Mouse (Mus musculus): ENCODE measurements at regions not wholly inside any gene's neighbourhood (a gene's known extent, or its start where the extent isn't known, plus 50 kb on each side); places are given as distances from the start of the nearest gene placed in this dataset.
"Not testable (repeated sequence)": the region's sequence is repeated elsewhere in the genome, so short reads cannot be mapped to it uniquely, and the experiment has no call there.

DNA sequence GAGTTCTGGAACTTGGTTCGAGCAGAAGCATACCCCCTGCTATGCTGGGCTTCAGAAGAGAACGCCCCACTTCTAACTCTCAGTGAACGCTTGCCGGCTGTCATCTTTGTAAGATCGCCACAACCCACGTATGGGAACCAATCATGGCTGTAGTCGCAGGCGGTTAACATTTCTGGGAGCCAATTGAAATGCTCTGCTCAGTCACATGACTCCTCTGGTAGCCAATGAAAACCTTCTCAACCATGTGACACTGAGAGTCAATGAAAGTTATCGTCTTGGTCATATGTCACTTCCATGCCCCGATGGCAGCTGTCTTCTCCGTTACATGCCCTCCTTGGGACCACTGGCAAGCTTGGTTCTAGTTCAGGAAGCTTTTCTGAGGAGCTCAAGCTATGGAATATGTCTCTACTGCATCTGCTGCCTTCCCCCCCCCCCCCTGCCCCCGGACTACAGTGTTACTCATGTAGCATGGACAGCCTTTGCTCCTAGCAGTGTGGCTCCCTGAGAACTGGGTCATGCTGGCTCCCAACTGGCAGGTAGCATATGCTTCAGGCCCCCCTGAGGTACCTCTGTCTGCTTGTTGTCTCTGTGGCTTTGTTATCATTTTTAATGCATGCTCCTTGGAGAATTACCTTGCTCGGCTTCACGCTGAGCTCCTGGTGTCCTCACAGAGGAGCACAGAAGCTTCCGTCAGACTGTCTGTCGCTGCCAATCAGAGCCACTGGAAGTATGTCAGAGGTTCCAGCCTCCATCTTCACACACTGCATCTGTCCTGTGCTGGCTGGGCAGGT is 122.3 kb upstream of the Ajap1 start:
- intact Hi-C loops (cut with DNase I; ENCODE audit: low total_unique reads) = no loop called here
- no peak for DNase-seq

- no peak for DNase-seq
- intact Hi-C loops (cut with DNase I; ENCODE audit: low total_unique reads) = no loop called here
Observed at GRCm38 (mm10) chr4:153616058-153616457, 133.4 kb upstream of the Ajap1 start.

GRCm38 (mm10) chr4:153616938-153617337 is 134.3 kb upstream of the Ajap1 start:
- intact Hi-C loops (cut with DNase I; ENCODE audit: low total_unique reads) = no loop called here
- no peak for DNase-seq

GRCm38 (mm10) chr4:153620871-153621270 is 138.3 kb upstream of the Ajap1 start:
- no peak for DNase-seq
- intact Hi-C loops (cut with DNase I; ENCODE audit: low total_unique reads) = no loop called here

- DNase-seq = no peak
- intact Hi-C loops (cut with DNase I; ENCODE audit: low total_unique reads) = no loop called here
Observed at GRCm38 (mm10) chr4:153631161-153631560, 148.6 kb upstream of the Ajap1 start.

GRCm38 (mm10) chr4:153632056-153632455 is 149.4 kb upstream of the Ajap1 start:
- no peak for DNase-seq
- intact Hi-C loops (cut with DNase I; ENCODE audit: low total_unique reads) = no loop called here

DNA sequence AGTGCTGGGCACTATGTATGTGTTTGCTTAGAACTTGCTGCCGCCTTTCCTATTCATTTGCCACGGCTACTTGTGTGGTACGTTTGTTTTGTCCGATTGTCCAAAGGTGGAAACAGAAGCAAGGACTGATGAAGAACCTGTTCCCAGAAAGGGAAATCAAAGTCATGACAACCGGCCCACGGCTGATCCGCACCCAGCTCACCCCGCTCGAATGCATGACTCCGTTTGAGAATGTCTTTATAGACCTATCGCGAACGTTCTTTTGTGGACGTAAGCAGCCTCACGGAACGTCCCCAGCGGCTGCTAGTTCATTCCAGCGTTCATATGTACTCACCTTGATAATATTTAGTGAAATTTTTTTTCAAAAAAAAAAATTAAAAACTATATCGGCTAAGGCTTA is 149.9 kb upstream of the Ajap1 start:
- intact Hi-C loops (cut with DNase I; ENCODE audit: low total_unique reads) = no loop called here
- no peak for DNase-seq

DNA sequence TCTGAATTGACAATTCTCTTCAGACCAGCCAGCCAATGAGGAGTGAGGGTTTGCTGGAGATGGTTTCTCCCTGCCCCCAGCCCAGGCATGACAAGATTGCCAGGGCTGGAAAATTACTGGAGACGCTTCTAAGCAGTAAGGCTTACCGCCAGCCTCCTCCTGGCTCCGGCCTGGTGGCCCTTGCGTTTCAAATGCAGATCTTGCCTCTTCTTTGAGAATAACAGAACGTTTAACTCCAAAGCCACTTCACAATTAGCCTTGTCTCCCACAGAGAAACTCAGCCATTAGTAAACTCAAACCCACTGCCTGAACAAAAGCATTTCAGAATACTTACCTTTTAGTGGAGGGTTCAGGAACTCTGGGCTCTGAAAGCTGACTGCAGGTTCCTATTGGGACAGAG is 150.6 kb upstream of the Ajap1 start:
- no peak for DNase-seq
- intact Hi-C loops (cut with DNase I; ENCODE audit: low total_unique reads) = no loop called here

DNA sequence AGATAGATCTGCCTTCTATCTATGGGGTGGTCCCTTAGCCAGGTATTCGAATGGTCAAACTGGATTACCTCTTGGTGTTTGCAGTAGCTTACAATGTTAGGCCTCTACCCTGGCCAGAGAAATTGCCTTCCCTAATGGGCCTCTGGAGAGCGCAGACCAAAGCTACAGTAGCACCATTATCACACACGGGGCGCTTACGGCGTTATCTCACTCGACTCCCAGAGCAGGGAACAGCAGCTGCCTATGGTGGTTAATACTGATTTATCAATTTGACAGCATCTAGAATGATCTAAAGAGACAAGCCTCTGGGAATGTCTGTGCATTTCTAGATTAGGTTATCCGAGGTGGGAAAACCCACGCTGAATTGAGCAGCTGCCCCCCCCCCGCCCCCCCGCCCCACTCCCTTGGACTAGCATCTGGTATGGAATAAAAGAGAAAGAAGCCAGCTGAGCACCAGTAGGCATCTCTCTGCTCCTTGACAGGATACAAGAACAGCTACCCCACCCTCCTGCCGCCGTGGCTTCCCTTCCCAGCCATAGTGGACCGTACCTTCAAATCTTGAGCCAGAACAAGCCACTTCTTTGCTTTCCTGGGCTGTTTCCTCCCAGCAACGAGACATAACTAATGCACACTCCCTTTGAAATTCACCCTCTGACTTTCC is 151.7 kb upstream of the Ajap1 start:
- DNase-seq = no peak
- intact Hi-C loops (cut with DNase I; ENCODE audit: low total_unique reads) = no loop called here

GRCm38 (mm10) chr4:153637989-153638388 is 155.4 kb upstream of the Ajap1 start:
- no peak for DNase-seq
- intact Hi-C loops (cut with DNase I; ENCODE audit: low total_unique reads) = no loop called here

- no peak for DNase-seq
- intact Hi-C loops (cut with DNase I; ENCODE audit: low total_unique reads) = no loop called here
Observed at GRCm38 (mm10) chr4:153651849-153652248, 169.2 kb upstream of the Ajap1 start.

DNA sequence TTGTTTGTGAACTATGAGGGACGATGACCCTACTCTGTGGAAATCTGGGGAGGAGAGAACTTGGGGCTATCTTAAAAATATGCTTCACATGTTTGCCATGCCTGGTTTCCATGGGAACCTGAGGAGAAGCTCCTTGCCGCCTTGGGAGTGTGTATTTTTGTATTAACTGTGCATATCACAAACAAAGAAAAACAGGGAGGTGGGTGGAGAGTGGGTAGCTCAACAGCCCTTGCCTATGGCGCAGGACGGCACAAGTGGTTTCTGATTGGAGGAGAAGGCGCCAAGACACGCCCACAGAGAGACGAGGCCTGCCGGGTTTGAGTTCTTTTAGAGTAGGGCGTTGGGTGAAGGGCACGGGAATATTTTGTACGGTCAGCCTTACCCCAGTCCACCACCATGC is 170.2 kb upstream of the Ajap1 start:
- no peak for DNase-seq
- intact Hi-C loops (cut with DNase I; ENCODE audit: low total_unique reads) = no loop called here

- no peak for DNase-seq
- intact Hi-C loops (cut with DNase I; ENCODE audit: low total_unique reads) = no loop called here
Observed at GRCm38 (mm10) chr4:153662731-153663130, 180.1 kb upstream of the Ajap1 start.

GRCm38 (mm10) chr4:153666626-153667236 is 184.1 kb upstream of the Ajap1 start:
- DNase-seq; intact Hi-C loops (cut with DNase I; ENCODE audit: low total_unique reads): not testable (repeated sequence)

GRCm38 (mm10) chr4:153669070-153669469 is 186.5 kb upstream of the Ajap1 start:
- intact Hi-C loops (cut with DNase I; ENCODE audit: low total_unique reads) = no loop called here
- no peak for DNase-seq

- no peak for DNase-seq
- intact Hi-C loops (cut with DNase I; ENCODE audit: low total_unique reads) = no loop called here
Observed at GRCm38 (mm10) chr4:153670216-153670615, 187.6 kb upstream of the Ajap1 start.

- no peak for DNase-seq
- intact Hi-C loops (cut with DNase I; ENCODE audit: low total_unique reads) = no loop called here
Observed at GRCm38 (mm10) chr4:153675431-153675830, 192.8 kb upstream of the Ajap1 start.

GRCm38 (mm10) chr4:153679151-153679550 is 196.5 kb upstream of the Ajap1 start:
- peak; percentile 23 for DNase-seq
- intact Hi-C loops (cut with DNase I; ENCODE audit: low total_unique reads) = no loop called here

- DNase-seq = no peak
- intact Hi-C loops (cut with DNase I; ENCODE audit: low total_unique reads) = no loop called here
Observed at GRCm38 (mm10) chr4:153688441-153688840, 205.8 kb upstream of the Ajap1 start.

DNA sequence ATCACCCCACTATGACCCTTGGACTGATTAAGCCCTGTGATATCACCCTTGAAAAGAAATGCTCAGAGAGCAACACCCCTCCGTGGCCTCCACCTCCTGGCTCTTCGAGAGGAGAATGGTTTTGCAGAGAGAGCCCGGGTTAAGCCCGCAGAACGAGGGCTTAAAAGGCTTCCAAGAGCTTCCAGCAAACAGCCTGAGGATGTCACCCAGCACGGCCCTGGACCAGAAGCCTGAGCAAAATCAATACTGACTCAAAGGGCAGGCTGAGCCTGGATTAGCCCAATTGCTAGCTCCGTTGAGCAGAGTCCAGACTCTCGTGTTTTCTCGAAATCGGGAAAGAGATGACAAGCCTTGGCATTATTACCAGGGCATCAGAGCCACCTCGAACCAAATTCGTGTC is 211.3 kb upstream of the Ajap1 start:
- intact Hi-C loops (cut with DNase I; ENCODE audit: low total_unique reads) = no loop called here
- DNase-seq = no peak
